Mouse (Mus musculus): ENCODE results near the gene Psmb10. TPM values are rescaled to one million over a fixed set of nuclear protein-coding genes. Genes with fewer than 3 reads are reported as not detected.
"Not testable (repeated sequence)": the region's sequence is repeated elsewhere in the genome, so short reads cannot be mapped to it uniquely, and the experiment has no call there.

Gene Psmb10
- 21.4 and 25.8 TPM in 2 replicates for polyA plus RNA-seq (2016; fragmentation: Nextera tagmentation; extraction: Ambion mirVana)

DNA sequence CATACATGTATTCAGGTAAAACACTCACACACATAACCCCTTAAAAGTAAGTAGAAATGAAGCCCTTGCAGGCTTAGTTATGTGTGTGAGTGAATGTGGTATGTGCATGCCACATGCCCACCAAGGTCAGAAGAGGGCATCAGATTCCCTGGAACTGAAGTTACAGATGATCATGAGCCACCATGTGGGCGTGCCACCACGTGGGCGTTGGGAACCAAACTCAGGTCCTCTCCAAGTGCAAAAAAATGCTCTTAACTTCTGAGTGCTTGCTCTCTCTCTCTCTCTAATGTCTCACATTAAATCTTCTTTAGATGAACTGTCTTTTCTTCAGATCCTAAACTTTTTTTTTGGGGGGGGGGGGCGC lies at the start of gene Psmb10:
Gene Psmb10, minus strand, starts transcription at position 139 of the 364 bp plus-strand sequence.
- H3K9me3 ChIP-seq: no peaks in the 10 kb centered on the region
- peaks cover 16% of the 10 kb centered on the region for H3K4me1 ChIP-seq
- H3K9ac ChIP-seq (replicated peaks): peak within 1 kb of the TSS; percentile 77
- no peak for ATAC-seq (ENCODE audit: low FRiP score, low read depth)
- WGBS: 43% methylated on average over 4 of the region's 4 CpGs
- H3K4me2 ChIP-seq (replicated peaks): peak within 1 kb of the TSS; percentile 87
- H3K36me3 ChIP-seq: no peaks in the 10 kb centered on the region
- H3K27me3 ChIP-seq: no peaks in the 10 kb centered on the region
- H3K4me3 ChIP-seq: peak within 1 kb of the TSS; percentile 59
- H3K27ac ChIP-seq (replicated peaks): peak within 1 kb of the TSS; percentile 78

- not testable (repeated sequence) for H3K27ac ChIP-seq (replicated peaks); H3K9ac ChIP-seq (replicated peaks); ATAC-seq (ENCODE audit: low FRiP score, low read depth); H3K36me3 ChIP-seq; H3K4me1 ChIP-seq; H3K4me2 ChIP-seq (replicated peaks); H3K27me3 ChIP-seq; H3K9me3 ChIP-seq; H3K4me3 ChIP-seq
- WGBS: 87% methylated on average over 11 of the region's 11 CpGs
Measured at GRCm38 (mm10) chr8:105983406-105983805, 45.2 kb upstream of the Psmb10 start.

DNA sequence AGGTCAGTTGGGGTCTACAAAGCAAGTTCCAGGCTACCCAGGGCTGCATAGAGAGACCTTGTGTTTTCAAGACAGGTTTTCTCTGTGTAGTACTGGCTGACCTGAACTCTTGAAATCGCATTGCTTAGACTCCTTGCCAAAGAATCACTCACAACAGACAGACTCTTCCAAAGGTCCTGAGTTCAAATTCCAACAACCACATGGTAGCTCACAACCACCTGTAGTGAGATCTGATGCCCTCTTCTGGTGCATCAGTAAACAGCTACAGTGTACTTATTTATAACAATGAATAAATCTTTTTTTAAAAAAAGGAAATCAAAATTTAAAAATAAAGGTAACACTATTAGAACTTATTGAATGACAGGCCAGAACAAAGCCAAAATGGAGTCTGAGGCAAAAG lies 42.9 kb upstream of the Psmb10 start:
- 89% methylated on average over 1 of the region's 1 CpGs for WGBS
- no peak for ATAC-seq (ENCODE audit: low FRiP score, low read depth)
- H3K4me3 ChIP-seq: no peak overlapping the region
- no peaks in the 10 kb centered on the region for H3K4me1 ChIP-seq
- H3K9me3 ChIP-seq: no peaks in the 10 kb centered on the region
- no peak overlapping the region for H3K4me2 ChIP-seq (replicated peaks)
- H3K9ac ChIP-seq (replicated peaks): no peak overlapping the region
- no peaks in the 10 kb centered on the region for H3K27me3 ChIP-seq
- H3K27ac ChIP-seq (replicated peaks): no peak overlapping the region
- no peaks in the 10 kb centered on the region for H3K36me3 ChIP-seq

GRCm38 (mm10) chr8:105979325-105979724 lies 41.1 kb upstream of the Psmb10 start, which contains the start of gene Dpep3:
TSS of gene Dpep3 (minus strand) at chr8:105979429.
- H3K27ac ChIP-seq (replicated peaks): no peak within 1 kb of the TSS
- WGBS: 90% methylated on average over 15 of the region's 15 CpGs
- no peak within 1 kb of the TSS for H3K4me3 ChIP-seq
- no peaks in the 10 kb centered on the region for H3K36me3 ChIP-seq
- H3K4me2 ChIP-seq (replicated peaks): no peak within 1 kb of the TSS
- no peak within 1 kb of the TSS for H3K9ac ChIP-seq (replicated peaks)
- H3K27me3 ChIP-seq: no peaks in the 10 kb centered on the region
- ATAC-seq (ENCODE audit: low FRiP score, low read depth): no peak
- H3K4me1 ChIP-seq: no peaks in the 10 kb centered on the region
- H3K9me3 ChIP-seq: no peaks in the 10 kb centered on the region

DNA sequence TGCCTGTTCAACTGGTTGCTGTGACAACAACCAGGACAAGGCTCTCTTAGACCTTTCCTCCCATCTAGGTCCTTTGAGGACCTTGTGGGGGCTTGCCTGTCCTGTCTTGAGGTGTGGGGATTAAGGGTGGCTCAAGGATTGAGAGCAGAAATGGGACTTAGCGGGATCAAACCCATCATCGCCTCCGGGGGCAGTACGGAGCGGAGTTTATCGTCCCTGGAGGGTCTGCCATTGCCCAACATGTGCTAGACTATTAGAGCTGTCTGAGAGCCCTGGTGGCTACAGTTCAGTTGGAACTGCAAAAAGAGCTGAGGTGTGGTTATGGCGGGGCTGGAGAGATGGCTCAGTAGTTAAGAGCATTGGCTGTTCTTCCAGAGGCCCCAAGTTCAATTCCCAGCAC lies 37.1 kb upstream of the Psmb10 start:
- Histone ChIP-seq H3K9ac (replicated peaks) (no peak overlapping the region), H3K4me1 (no peaks in the 10 kb centered on the region), H3K9me3 (no peaks in the 10 kb centered on the region), H3K4me2 (replicated peaks) (no peak overlapping the region), H3K4me3 (no peak overlapping the region), H3K36me3 (no peaks in the 10 kb centered on the region), H3K27ac (replicated peaks) (no peak overlapping the region), H3K27me3 (no peaks in the 10 kb centered on the region)
- WGBS: 64% methylated on average over 7 of the region's 7 CpGs
- no peak for ATAC-seq (ENCODE audit: low FRiP score, low read depth)

- H3K4me2 ChIP-seq (replicated peaks): no peak overlapping the region
- no peak overlapping the region for H3K9ac ChIP-seq (replicated peaks)
- no peak overlapping the region for H3K4me3 ChIP-seq
- H3K36me3 ChIP-seq: no peaks in the 10 kb centered on the region
- no peaks in the 10 kb centered on the region for H3K9me3 ChIP-seq
- 76% methylated on average over 8 of the region's 8 CpGs for WGBS
- H3K27ac ChIP-seq (replicated peaks): no peak overlapping the region
- ATAC-seq (ENCODE audit: low FRiP score, low read depth): no peak
- H3K4me1 ChIP-seq: peaks cover 5% of the 10 kb centered on the region
- H3K27me3 ChIP-seq: peaks cover 20% of the 10 kb centered on the region
Measured at GRCm38 (mm10) chr8:105971019-105971720, 32.9 kb upstream of the Psmb10 start.

DNA sequence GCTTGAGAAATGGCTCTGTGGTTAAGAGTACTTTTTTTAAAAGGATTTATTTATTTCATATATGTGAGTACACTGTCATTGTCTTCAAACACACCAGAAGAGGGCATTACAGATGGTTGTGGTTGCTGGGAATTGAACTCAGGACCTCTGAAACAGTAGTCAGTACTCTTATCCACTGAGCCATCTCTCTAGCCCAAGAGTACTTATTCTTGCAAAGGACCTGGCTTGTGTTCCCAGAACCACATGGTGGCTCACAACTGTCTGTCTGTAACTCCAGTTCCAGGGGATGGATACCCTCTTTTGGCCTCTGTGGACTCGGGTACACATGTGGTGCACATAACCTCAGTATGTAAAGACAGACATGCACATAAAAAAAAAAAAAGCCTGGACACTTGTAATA lies 31.1 kb upstream of the Psmb10 start:
- no peak overlapping the region for H3K4me2 ChIP-seq (replicated peaks)
- H3K4me3 ChIP-seq: no peak overlapping the region
- no peak overlapping the region for H3K27ac ChIP-seq (replicated peaks)
- no peaks in the 10 kb centered on the region for H3K9me3 ChIP-seq
- no peak for ATAC-seq (ENCODE audit: low FRiP score, low read depth)
- H3K4me1 ChIP-seq: peaks cover 15% of the 10 kb centered on the region
- H3K27me3 ChIP-seq: peaks cover 38% of the 10 kb centered on the region
- no peaks in the 10 kb centered on the region for H3K36me3 ChIP-seq
- no peak overlapping the region for H3K9ac ChIP-seq (replicated peaks)
- 67% methylated on average over 1 of the region's 1 CpGs for WGBS

DNA sequence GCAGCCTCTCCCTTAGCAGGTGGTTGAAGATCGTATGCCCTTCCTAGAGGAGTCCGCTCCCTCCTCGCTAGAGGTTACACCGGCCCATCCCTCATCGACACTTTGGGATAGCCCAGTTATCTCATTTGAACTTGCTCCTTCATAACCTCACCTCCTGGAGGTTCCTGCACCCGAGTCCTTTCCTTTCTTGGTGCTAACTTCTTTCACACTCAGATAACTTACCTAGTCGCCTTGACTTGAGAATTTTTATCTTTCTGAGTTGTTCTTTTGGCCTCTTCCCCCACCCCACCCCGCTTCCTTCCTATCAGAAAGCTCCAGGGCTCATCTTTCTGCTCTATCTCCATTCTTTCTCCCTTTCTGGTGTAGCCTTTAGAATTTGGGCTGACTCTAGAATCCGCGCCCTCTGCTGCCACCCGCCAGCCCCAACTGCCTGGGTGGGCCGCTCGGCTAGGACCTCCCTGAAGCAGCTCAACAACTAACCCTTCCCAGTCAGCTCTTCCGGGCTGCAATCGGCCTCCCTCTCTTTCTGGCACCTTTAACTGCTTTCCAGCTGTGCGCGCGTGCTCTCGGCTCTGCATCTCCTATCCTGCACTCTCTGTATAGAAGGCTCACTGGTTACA lies 28.6 kb upstream of the Psmb10 start:
- peaks cover 44% of the 10 kb centered on the region for H3K27me3 ChIP-seq

GRCm38 (mm10) chr8:105965905-105966341 lies 27.7 kb upstream of the Psmb10 start, which contains the start of gene Slc12a4:
TSS of gene Slc12a4 (minus strand) at chr8:105966097.
- H3K4me3 ChIP-seq: peak within 1 kb of the TSS; percentile 51
- peaks cover 44% of the 10 kb centered on the region for H3K27me3 ChIP-seq
- ATAC-seq (ENCODE audit: low FRiP score, low read depth): peak; percentile 79
- no peaks in the 10 kb centered on the region for H3K36me3 ChIP-seq
- H3K9me3 ChIP-seq: no peaks in the 10 kb centered on the region
- peaks cover 15% of the 10 kb centered on the region for H3K4me1 ChIP-seq
- under 1% methylated on average over 45 of the region's 47 CpGs for WGBS
- peak within 1 kb of the TSS; percentile 43 for H3K9ac ChIP-seq (replicated peaks)
- no peak within 1 kb of the TSS for H3K27ac ChIP-seq (replicated peaks)
- H3K4me2 ChIP-seq (replicated peaks): peak within 1 kb of the TSS; percentile 64

More for the DNA sequence above, 28.6 kb upstream of the Psmb10 start:
- Histone ChIP-seq H3K9me3 (no peaks in the 10 kb centered on the region), H3K36me3 (no peaks in the 10 kb centered on the region), H3K4me2 (replicated peaks) (peak overlapping the region; percentile 21), H3K4me3 (no peak overlapping the region), H3K27ac (replicated peaks) (no peak overlapping the region), H3K9ac (replicated peaks) (no peak overlapping the region), H3K4me1 (peaks cover 15% of the 10 kb centered on the region)
- no peak for ATAC-seq (ENCODE audit: low FRiP score, low read depth)
- 10% methylated on average over 19 of the region's 19 CpGs for WGBS

- Histone ChIP-seq H3K4me3 (peak overlapping the region; percentile 51), H3K27me3 (peaks cover 44% of the 10 kb centered on the region), H3K9ac (replicated peaks) (peak overlapping the region; percentile 43), H3K9me3 (no peaks in the 10 kb centered on the region), H3K4me2 (replicated peaks) (peak overlapping the region; percentile 64), H3K27ac (replicated peaks) (no peak overlapping the region), H3K36me3 (no peaks in the 10 kb centered on the region), H3K4me1 (peaks cover 15% of the 10 kb centered on the region)
- 4% methylated on average over 37 of the region's 40 CpGs for WGBS
- ATAC-seq (ENCODE audit: low FRiP score, low read depth): peak; percentile 41; the same call in 1 of the 2 replicates
Measured at GRCm38 (mm10) chr8:105965266-105965904, 27.1 kb upstream of the Psmb10 start.

DNA sequence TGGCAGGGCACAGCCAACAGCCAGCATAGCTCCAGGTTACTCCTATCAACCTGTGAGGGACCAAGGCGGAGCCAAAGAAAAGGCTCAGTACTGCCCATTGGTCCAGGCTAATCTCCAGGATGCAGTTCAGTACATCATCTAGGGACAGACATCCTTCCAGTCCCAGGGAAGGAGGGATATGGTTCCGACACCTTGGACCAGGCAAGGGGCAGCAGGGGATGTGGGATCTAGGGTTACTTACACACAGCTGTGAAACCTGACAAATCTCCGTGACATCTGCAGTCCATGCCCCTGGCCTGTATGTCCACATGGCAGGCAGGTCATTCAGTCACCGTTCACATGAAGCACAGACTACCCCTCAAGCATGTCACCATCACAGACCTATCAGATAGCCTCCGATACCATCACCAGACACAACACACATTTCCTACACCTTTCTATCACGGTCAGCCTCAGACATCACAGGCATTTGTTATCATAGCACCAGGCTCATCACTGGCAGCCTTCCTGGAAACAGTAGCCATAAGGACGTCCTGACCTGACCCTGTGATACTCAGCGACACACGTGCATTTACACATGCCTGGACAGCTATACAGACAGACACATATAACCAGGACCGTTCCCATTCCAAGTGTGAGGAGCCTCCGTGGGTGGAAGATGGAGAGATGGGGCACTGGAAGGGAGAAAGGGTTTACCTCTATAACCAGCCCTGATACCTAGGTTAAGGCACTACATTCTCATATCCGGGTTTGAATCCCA lies 26.4 kb upstream of the Psmb10 start:
- no peak for ATAC-seq (ENCODE audit: low FRiP score, low read depth)
- H3K27me3 ChIP-seq: peaks cover 44% of the 10 kb centered on the region
- no peaks in the 10 kb centered on the region for H3K9me3 ChIP-seq
- no peak overlapping the region for H3K9ac ChIP-seq (replicated peaks)
- H3K4me1 ChIP-seq: peaks cover 15% of the 10 kb centered on the region
- peak overlapping the region; percentile 64 for H3K4me2 ChIP-seq (replicated peaks)
- H3K36me3 ChIP-seq: no peaks in the 10 kb centered on the region
- H3K27ac ChIP-seq (replicated peaks): no peak overlapping the region
- WGBS: 71% methylated on average over 12 of the region's 12 CpGs
- H3K4me3 ChIP-seq: peak overlapping the region; percentile 51
